Mouse (Mus musculus): ENCODE results near the gene Zfp422. TPM values are rescaled to one million over a fixed set of nuclear protein-coding genes. Genes with fewer than 3 reads are reported as not detected.

Zfp422 gene
- polyA plus RNA-seq, 1 experiment from 2014 or later: 240 TPM

DNA sequence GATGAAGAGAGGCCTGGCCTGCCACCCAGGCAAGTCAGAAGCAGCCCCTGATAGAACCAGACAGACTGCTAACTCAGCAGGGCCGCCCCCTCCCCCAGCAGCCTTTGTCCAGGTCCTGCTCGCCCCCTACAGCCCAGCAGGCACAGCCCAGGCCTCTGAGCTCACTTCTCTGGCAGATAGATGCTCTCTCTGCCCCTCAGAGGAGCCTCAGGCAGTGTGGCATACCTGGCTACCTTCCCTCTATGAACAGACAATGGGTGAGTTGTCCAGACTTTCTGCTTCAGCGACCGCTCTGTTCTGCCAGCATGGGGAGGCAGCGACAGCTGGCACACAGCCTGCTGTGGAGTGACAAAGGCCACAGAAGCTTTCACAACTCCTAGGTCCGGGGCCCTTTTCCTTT lies 41.3 kb upstream of the Zfp422 start:
- no peak overlapping the region for H3K4me3 ChIP-seq (ENCODE audit: low read length)
- no peaks in the 10 kb centered on the region for H3K9me3 ChIP-seq (ENCODE audit: control insufficient read depth, low read length)
- no peak overlapping the region for H3K27ac ChIP-seq (ENCODE audit: low read depth, low read length)
- 41% methylated on average over 6 of the region's 6 CpGs for WGBS
- peaks cover 16% of the 10 kb centered on the region; the same call in 1 of the 2 replicates for H3K4me1 ChIP-seq (ENCODE audit: control insufficient read depth, insufficient read depth, low read length)
- H3K4me2 ChIP-seq (replicated peaks; ENCODE audit: low read depth, low read length): no peak overlapping the region
- no peak overlapping the region for H3K9ac ChIP-seq (ENCODE audit: low read depth, low read length)
- no peaks in the 10 kb centered on the region for H3K27me3 ChIP-seq (ENCODE audit: control insufficient read depth, insufficient read depth, low read length)
- H3K36me3 ChIP-seq (ENCODE audit: control insufficient read depth, insufficient read depth, low read length): no peaks in the 10 kb centered on the region
- no peak for ATAC-seq (ENCODE audit: low FRiP score, low TSS enrichment)

GRCm38 (mm10) chr6:116668682-116669470 lies 40.1 kb upstream of the Zfp422 start:
- no peak overlapping the region for H3K9ac ChIP-seq (ENCODE audit: low read depth, low read length)
- no peaks in the 10 kb centered on the region for H3K36me3 ChIP-seq (ENCODE audit: control insufficient read depth, insufficient read depth, low read length)
- ATAC-seq (ENCODE audit: low FRiP score, low TSS enrichment): no peak
- 34% methylated on average over 11 of the region's 11 CpGs for WGBS
- no peak overlapping the region for H3K27ac ChIP-seq (ENCODE audit: low read depth, low read length)
- peaks cover 12% of the 10 kb centered on the region; the same call in 1 of the 2 replicates for H3K4me1 ChIP-seq (ENCODE audit: control insufficient read depth, insufficient read depth, low read length)
- no peak overlapping the region for H3K4me2 ChIP-seq (replicated peaks; ENCODE audit: low read depth, low read length)
- H3K9me3 ChIP-seq (ENCODE audit: control insufficient read depth, low read length): no peaks in the 10 kb centered on the region
- no peak overlapping the region for H3K4me3 ChIP-seq (ENCODE audit: low read length)
- H3K27me3 ChIP-seq (ENCODE audit: control insufficient read depth, insufficient read depth, low read length): no peaks in the 10 kb centered on the region

- no peak overlapping the region for H3K4me3 ChIP-seq (ENCODE audit: low read length)
- H3K9ac ChIP-seq (ENCODE audit: low read depth, low read length): no peak overlapping the region
- peaks cover 6% of the 10 kb centered on the region; the same call in 1 of the 2 replicates for H3K4me1 ChIP-seq (ENCODE audit: control insufficient read depth, insufficient read depth, low read length)
- no peak overlapping the region for H3K27ac ChIP-seq (ENCODE audit: low read depth, low read length)
- H3K4me2 ChIP-seq (replicated peaks; ENCODE audit: low read depth, low read length): no peak overlapping the region
- H3K9me3 ChIP-seq (ENCODE audit: control insufficient read depth, low read length): no peaks in the 10 kb centered on the region
- H3K27me3 ChIP-seq (ENCODE audit: control insufficient read depth, insufficient read depth, low read length): no peaks in the 10 kb centered on the region
- no peak for ATAC-seq (ENCODE audit: low FRiP score, low TSS enrichment)
- no peaks in the 10 kb centered on the region for H3K36me3 ChIP-seq (ENCODE audit: control insufficient read depth, insufficient read depth, low read length)
- WGBS: 80% methylated on average over 3 of the region's 3 CpGs
Observed at GRCm38 (mm10) chr6:116667382-116667781, 38.6 kb upstream of the Zfp422 start.

GRCm38 (mm10) chr6:116666892-116667291 lies 38.1 kb upstream of the Zfp422 start:
- WGBS: 73% methylated on average over 3 of the region's 3 CpGs
- H3K27me3 ChIP-seq (ENCODE audit: control insufficient read depth, insufficient read depth, low read length): no peaks in the 10 kb centered on the region
- no peak overlapping the region for H3K4me2 ChIP-seq (replicated peaks; ENCODE audit: low read depth, low read length)
- H3K36me3 ChIP-seq (ENCODE audit: control insufficient read depth, insufficient read depth, low read length): no peaks in the 10 kb centered on the region
- no peak overlapping the region for H3K4me3 ChIP-seq (ENCODE audit: low read length)
- no peak overlapping the region for H3K9ac ChIP-seq (ENCODE audit: low read depth, low read length)
- no peaks in the 10 kb centered on the region for H3K9me3 ChIP-seq (ENCODE audit: control insufficient read depth, low read length)
- no peak overlapping the region for H3K27ac ChIP-seq (ENCODE audit: low read depth, low read length)
- peaks cover 6% of the 10 kb centered on the region; the same call in 1 of the 2 replicates for H3K4me1 ChIP-seq (ENCODE audit: control insufficient read depth, insufficient read depth, low read length)
- no peak for ATAC-seq (ENCODE audit: low FRiP score, low TSS enrichment)

DNA sequence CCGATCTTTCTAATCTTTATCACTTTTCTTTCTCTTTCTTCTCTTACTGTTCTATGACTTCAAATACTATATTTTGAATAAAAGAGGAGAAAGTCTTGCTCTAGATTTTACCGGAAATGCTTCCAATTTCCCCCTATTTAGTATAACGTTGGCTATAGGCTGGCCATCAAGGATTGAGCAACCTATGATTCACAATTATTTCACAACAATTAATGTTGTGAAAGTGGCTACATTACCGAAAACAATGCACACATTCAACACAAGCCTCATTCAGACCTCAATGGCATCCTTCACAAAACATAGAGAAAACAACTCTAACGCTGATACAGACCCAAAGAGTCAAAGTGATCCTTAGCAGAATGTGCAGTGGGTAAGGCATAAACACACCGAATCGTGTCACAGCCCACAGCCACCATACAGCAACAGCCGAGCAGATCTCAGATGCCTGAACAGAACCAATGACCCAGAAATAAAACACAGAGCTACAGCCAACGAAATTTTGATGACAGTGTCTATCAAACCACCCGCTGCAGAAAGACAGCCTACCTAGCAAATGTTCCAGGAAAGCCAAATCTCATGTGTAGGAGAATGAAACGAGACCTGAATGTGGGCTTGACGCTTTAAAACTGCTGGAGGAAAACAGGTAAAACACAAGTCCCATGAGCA lies 37.4 kb upstream of the Zfp422 start:
- WGBS: 81% methylated on average over 12 of the region's 12 CpGs
- Histone ChIP-seq H3K4me2 (replicated peaks; ENCODE audit: low read depth, low read length) (no peak overlapping the region), H3K9ac (ENCODE audit: low read depth, low read length) (no peak overlapping the region), H3K27me3 (ENCODE audit: control insufficient read depth, insufficient read depth, low read length) (no peaks in the 10 kb centered on the region), H3K36me3 (ENCODE audit: control insufficient read depth, insufficient read depth, low read length) (no peaks in the 10 kb centered on the region), H3K4me1 (ENCODE audit: control insufficient read depth, insufficient read depth, low read length) (peaks cover 4% of the 10 kb centered on the region; the same call in 1 of the 2 replicates), H3K9me3 (ENCODE audit: control insufficient read depth, low read length) (no peaks in the 10 kb centered on the region), H3K4me3 (ENCODE audit: low read length) (no peak overlapping the region), H3K27ac (ENCODE audit: low read depth, low read length) (no peak overlapping the region)
- ATAC-seq (ENCODE audit: low FRiP score, low TSS enrichment): no peak

DNA sequence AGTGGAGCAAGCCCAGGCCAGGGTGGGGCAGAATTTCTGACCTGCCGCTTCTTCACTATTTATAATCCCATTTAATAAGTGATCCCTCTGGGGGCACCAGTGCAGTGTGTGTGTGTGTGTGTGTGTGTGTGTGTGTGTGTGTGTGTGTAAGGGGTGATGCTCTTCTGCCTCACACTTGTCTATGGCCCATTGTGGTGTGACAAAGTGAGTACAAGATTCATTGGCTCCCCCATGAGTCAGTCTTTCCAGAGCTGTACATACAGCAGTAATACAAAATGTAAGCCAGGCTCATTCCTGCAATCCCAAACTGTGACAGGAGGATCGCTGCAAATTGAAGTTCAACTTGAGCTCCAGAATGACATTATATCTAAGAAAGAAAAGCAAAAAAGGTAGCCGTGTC lies 36.0 kb upstream of the Zfp422 start:
- Histone ChIP-seq H3K4me1 (ENCODE audit: control insufficient read depth, insufficient read depth, low read length) (no peaks in the 10 kb centered on the region), H3K4me3 (ENCODE audit: low read length) (no peak overlapping the region), H3K4me2 (replicated peaks; ENCODE audit: low read depth, low read length) (no peak overlapping the region), H3K27me3 (ENCODE audit: control insufficient read depth, insufficient read depth, low read length) (no peaks in the 10 kb centered on the region), H3K9ac (ENCODE audit: low read depth, low read length) (no peak overlapping the region), H3K36me3 (ENCODE audit: control insufficient read depth, insufficient read depth, low read length) (no peaks in the 10 kb centered on the region), H3K27ac (ENCODE audit: low read depth, low read length) (no peak overlapping the region), H3K9me3 (ENCODE audit: control insufficient read depth, low read length) (no peaks in the 10 kb centered on the region)
- 73% methylated on average over 3 of the region's 3 CpGs for WGBS
- ATAC-seq (ENCODE audit: low FRiP score, low TSS enrichment): no peak

- Histone ChIP-seq H3K27ac (ENCODE audit: low read depth, low read length) (no peak overlapping the region), H3K36me3 (ENCODE audit: control insufficient read depth, insufficient read depth, low read length) (no peaks in the 10 kb centered on the region), H3K4me3 (ENCODE audit: low read length) (no peak overlapping the region), H3K9ac (ENCODE audit: low read depth, low read length) (no peak overlapping the region), H3K4me1 (ENCODE audit: control insufficient read depth, insufficient read depth, low read length) (no peaks in the 10 kb centered on the region), H3K9me3 (ENCODE audit: control insufficient read depth, low read length) (no peaks in the 10 kb centered on the region), H3K4me2 (replicated peaks; ENCODE audit: low read depth, low read length) (no peak overlapping the region), H3K27me3 (ENCODE audit: control insufficient read depth, insufficient read depth, low read length) (no peaks in the 10 kb centered on the region)
- WGBS: 86% methylated on average over 6 of the region's 6 CpGs
- no peak for ATAC-seq (ENCODE audit: low FRiP score, low TSS enrichment)
Observed at GRCm38 (mm10) chr6:116664031-116664430, 35.2 kb upstream of the Zfp422 start.

DNA sequence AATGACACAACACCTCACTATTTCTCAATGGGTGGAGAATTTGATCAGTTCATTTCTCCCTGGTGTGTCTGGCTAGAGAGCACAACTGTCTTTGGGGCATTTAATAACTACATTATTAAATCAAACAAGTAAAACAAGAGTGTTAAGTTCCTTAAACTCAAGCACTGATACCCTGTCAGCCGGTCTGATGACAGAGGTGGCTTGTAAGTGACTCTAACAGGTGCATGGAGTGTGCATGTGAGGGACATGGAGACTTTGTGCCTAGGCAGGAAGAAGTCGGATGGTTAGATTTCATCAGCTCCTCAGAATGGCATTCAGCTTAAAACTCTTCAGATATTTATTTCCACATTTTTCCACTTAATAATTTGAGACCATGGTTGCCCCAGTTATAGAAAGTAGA lies 34.6 kb upstream of the Zfp422 start:
- no peaks in the 10 kb centered on the region for H3K4me1 ChIP-seq (ENCODE audit: control insufficient read depth, insufficient read depth, low read length)
- no peak overlapping the region for H3K4me2 ChIP-seq (replicated peaks; ENCODE audit: low read depth, low read length)
- H3K36me3 ChIP-seq (ENCODE audit: control insufficient read depth, insufficient read depth, low read length): no peaks in the 10 kb centered on the region
- 86% methylated on average over 2 of the region's 2 CpGs for WGBS
- no peaks in the 10 kb centered on the region for H3K27me3 ChIP-seq (ENCODE audit: control insufficient read depth, insufficient read depth, low read length)
- no peak overlapping the region for H3K9ac ChIP-seq (ENCODE audit: low read depth, low read length)
- H3K4me3 ChIP-seq (ENCODE audit: low read length): no peak overlapping the region
- no peak overlapping the region for H3K27ac ChIP-seq (ENCODE audit: low read depth, low read length)
- no peak for ATAC-seq (ENCODE audit: low FRiP score, low TSS enrichment)
- H3K9me3 ChIP-seq (ENCODE audit: control insufficient read depth, low read length): no peaks in the 10 kb centered on the region

Measured in kidney, embryonic 14.5 days (tissue).